Mouse (Mus musculus) liver, embryonic 16.5 days (tissue): ENCODE measurements around the gene Hist1h3a. TPM values are rescaled to one million over a fixed set of nuclear protein-coding genes. Genes with fewer than 3 reads are reported as not detected.

ENCODE experiments used
- ATAC-seq: fragments of 200-750 bp; cut with Nextera tagmentation; 2 replicates; pipeline ENCODE4 v1.8.0; 2017; ENCODE audit warnings: low read depth, mild to moderate bottlenecking, moderate number of reproducible peaks, moderate library complexity
- H3K27ac ChIP-seq: fragments of 300-500 bp; sonication (generic); 2 replicates; pipeline ENCODE4 v1.5.1; 2014; ENCODE audit warnings: mild to moderate bottlenecking, low read length
- H3K27me3 ChIP-seq: fragments of 300-500 bp; sonication (generic); 2 replicates; pipeline ENCODE4 v1.6.1; 2014; ENCODE audit warnings: low read depth, low read length, mixed read lengths; ENCODE audit not compliant: control insufficient read depth, insufficient read depth
- H3K36me3 ChIP-seq: fragments of 300-500 bp; sonication (generic); 2 replicates; pipeline ENCODE4 v1.6.1; 2014; ENCODE audit warnings: mild to moderate bottlenecking; ENCODE audit not compliant: control insufficient read depth, insufficient read depth
- H3K4me1 ChIP-seq: fragments of 300-500 bp; sonication (generic); 2 replicates; pipeline ENCODE4 v1.6.1; 2014; ENCODE audit warnings: low read depth, low read length, mixed read lengths; ENCODE audit not compliant: control insufficient read depth
- H3K4me2 ChIP-seq: fragments of 300-500 bp; sonication (generic); 2 replicates; pipeline ENCODE4 v1.6.1; 2014; ENCODE audit warnings: low read depth, low read length, mixed read lengths
- H3K4me3 ChIP-seq: fragments of 300-500 bp; sonication (generic); 2 replicates; pipeline ENCODE4 v1.5.1; 2014; ENCODE audit warnings: low read depth, mild to moderate bottlenecking, low read length
- H3K9ac ChIP-seq: fragments of 300-500 bp; sonication (generic); 2 replicates; pipeline ENCODE4 v1.6.1; 2014; ENCODE audit warnings: low read depth, low read length
- H3K9me3 ChIP-seq: fragments of 300-500 bp; sonication (generic); replicated peaks from 2 replicates; pipeline ENCODE4 v1.6.1; 2016; ENCODE audit warnings: low read length; ENCODE audit not compliant: control insufficient read depth
- WGBS: fragments of 180-500 bp; shearing (Covaris S2); extraction: QIAGEN DNeasy Blood & Tissue Kit; methylation state at CpG from one replicate; pipeline ENCODE4 v1.1.7; 2014; ENCODE audit not compliant: insufficient replicate concordance; 5-methylcytosine and 5-hydroxymethylcytosine counted together
- polyA plus RNA-seq: library from polyadenylated mRNA; unstranded; fragments of >200 nt; fragmentation: Nextera tagmentation; extraction: Ambion mirVana; gene quantifications from 2 replicates; pipeline ENCODE4 v1.2.1, GENCODE M21; 2015

The Hist1h3a gene
- polyA plus RNA-seq, 1 experiment from 2014 or later: 4.6 TPM

DNA sequence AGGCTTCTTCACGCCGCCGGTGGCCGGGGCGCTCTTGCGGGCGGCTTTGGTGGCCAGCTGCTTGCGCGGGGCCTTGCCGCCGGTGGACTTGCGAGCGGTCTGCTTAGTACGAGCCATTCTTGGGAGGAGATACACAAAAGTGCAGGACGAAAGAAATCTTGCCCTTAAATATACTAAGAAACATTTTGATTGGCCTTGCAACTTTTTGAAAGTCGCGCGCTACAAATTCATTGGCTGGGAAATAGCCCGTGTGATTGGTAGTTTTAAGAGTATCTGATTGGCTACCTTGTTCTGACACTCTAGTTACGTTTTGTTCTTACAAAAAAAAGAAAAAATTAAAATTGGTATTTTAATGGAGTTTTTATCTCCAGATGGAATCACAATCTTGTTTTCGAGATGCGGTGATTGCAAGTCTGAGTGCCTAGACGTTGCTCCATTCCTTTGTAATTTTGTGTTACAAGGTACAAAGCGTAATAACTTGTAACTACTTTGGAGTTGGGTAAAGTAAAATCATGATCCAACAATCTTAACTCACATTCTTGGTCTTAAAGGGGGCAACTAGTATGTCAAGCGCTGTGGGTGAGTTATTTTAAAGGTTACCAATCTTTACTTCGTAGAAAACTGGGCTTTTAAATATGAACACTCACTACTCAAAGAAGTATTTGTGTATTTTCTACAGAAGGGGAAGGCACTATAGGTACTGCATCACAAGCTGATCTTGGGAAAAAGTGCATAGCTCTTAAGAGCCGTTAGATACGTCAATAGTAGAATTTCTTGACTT lies 16.6 kb downstream of the Hist1h3a start, which contains the start of gene Hist1h3c:
Gene Hist1h3c (minus strand): TSS at position 222 of the 781 bp plus-strand sequence.
- Histone ChIP-seq H3K27me3 (no peaks in the 10 kb centered on the region), H3K4me1 (peaks cover 36% of the 10 kb centered on the region), H3K9ac (peak within 1 kb of the TSS; percentile 86), H3K4me3 (peak within 1 kb of the TSS; percentile 66), H3K36me3 (no peaks in the 10 kb centered on the region), H3K4me2 (peak within 1 kb of the TSS; percentile 76), H3K9me3 (no peaks in the 10 kb centered on the region), H3K27ac (peak within 1 kb of the TSS; percentile 100)
- peak; percentile 56 for ATAC-seq
- WGBS: 1% methylated on average over 23 of the region's 28 CpGs

DNA sequence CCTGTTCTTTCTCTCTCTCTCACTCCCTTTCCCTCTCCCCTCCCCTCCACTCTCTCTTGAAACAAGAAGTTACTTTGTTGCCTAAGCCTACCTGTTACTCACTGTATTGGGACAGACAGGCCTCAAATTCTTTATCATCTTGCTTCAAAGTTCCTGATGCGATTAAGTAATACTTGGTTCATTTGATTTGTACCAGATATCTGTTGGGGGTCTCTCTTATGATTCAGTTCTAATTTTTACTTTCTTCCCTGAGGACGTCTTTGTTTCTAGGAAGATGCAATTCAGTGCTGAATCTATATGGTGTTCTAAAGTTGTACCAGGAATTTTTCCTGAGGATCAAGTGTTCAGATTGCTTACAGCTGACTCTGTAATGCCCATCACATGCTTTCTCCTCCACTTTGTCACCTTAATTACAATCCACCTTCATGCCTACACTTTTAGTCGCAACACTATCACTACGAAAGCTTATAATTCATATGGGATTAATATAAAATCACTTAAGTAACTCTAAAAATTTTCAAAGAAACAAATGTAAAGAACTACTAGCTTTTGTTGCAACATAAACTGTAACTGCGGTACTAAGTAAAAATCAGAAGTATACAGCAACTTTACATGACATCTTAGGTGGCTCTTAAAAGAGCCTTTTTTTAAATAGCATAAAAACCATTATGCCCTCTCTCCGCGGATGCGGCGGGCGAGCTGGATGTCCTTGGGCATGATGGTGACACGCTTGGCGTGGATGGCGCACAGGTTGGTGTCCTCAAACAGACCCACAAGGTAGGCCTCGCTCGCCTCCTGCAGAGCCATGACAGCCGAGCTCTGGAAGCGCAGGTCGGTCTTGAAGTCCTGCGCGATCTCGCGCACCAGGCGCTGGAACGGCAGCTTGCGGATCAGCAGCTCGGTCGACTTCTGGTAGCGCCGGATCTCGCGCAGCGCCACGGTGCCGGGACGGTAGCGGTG lies 17.5 kb downstream of the Hist1h3a start:
- Histone ChIP-seq H3K4me3 (peak overlapping the region; percentile 66), H3K4me1 (peaks cover 33% of the 10 kb centered on the region), H3K9me3 (no peaks in the 10 kb centered on the region), H3K9ac (peak overlapping the region; percentile 86), H3K27me3 (no peaks in the 10 kb centered on the region), H3K27ac (peak overlapping the region; percentile 100), H3K4me2 (peak overlapping the region; percentile 76), H3K36me3 (no peaks in the 10 kb centered on the region)
- 2% methylated on average over 13 of the region's 36 CpGs for WGBS
- no peak; the same call in 1 of the 2 replicates for ATAC-seq

- Histone ChIP-seq H3K36me3 (no peaks in the 10 kb centered on the region), H3K4me2 (peak overlapping the region; percentile 76), H3K9ac (peak overlapping the region; percentile 71), H3K9me3 (no peaks in the 10 kb centered on the region), H3K27ac (peak overlapping the region; percentile 100), H3K4me3 (peak overlapping the region; percentile 66), H3K27me3 (no peaks in the 10 kb centered on the region), H3K4me1 (peaks cover 32% of the 10 kb centered on the region)
- no peak for ATAC-seq
- 60% methylated on average over 4 of the region's 4 CpGs for WGBS
These were observed 18.2 kb downstream of the Hist1h3a start for GRCm38 (mm10) chr13:23743963-23744362.

- Histone ChIP-seq H3K4me2 (peak overlapping the region; percentile 53), H3K4me3 (peak overlapping the region; percentile 46), H3K9me3 (no peaks in the 10 kb centered on the region), H3K9ac (peak overlapping the region; percentile 38), H3K4me1 (peaks cover 28% of the 10 kb centered on the region), H3K27ac (peak overlapping the region; percentile 88), H3K36me3 (no peaks in the 10 kb centered on the region), H3K27me3 (no peaks in the 10 kb centered on the region)
- 81% methylated on average over 5 of the region's 5 CpGs for WGBS
- no peak for ATAC-seq
These were observed 19.0 kb downstream of the Hist1h3a start for GRCm38 (mm10) chr13:23743215-23743614.

- Histone ChIP-seq H3K36me3 (no peaks in the 10 kb centered on the region), H3K9ac (peak overlapping the region; percentile 61), H3K27me3 (no peaks in the 10 kb centered on the region), H3K4me1 (peaks cover 21% of the 10 kb centered on the region), H3K4me2 (peak overlapping the region; percentile 54), H3K27ac (peak overlapping the region; percentile 86), H3K9me3 (no peaks in the 10 kb centered on the region), H3K4me3 (peak overlapping the region; percentile 36)
- no peak for ATAC-seq
These were observed 20.2 kb downstream of the Hist1h3a start for GRCm38 (mm10) chr13:23742007-23742406.

GRCm38 (mm10) chr13:23740910-23741309 lies 21.3 kb downstream of the Hist1h3a start:
- Histone ChIP-seq H3K9ac (peak overlapping the region; percentile 87), H3K36me3 (no peaks in the 10 kb centered on the region), H3K9me3 (no peaks in the 10 kb centered on the region), H3K27ac (peak overlapping the region; percentile 99), H3K4me3 (peak overlapping the region; percentile 63), H3K4me2 (peak overlapping the region; percentile 82), H3K4me1 (peaks cover 21% of the 10 kb centered on the region), H3K27me3 (no peaks in the 10 kb centered on the region)
- WGBS: 27% methylated on average over 5 of the region's 5 CpGs
- ATAC-seq: no peak

- Histone ChIP-seq H3K4me3 (peak overlapping the region; percentile 63), H3K9ac (peak overlapping the region; percentile 87), H3K27me3 (no peaks in the 10 kb centered on the region), H3K36me3 (no peaks in the 10 kb centered on the region), H3K4me2 (peak overlapping the region; percentile 82), H3K27ac (peak overlapping the region; percentile 99), H3K4me1 (peaks cover 21% of the 10 kb centered on the region), H3K9me3 (no peaks in the 10 kb centered on the region)
- ATAC-seq: no peak
- WGBS: 22% methylated on average over 13 of the region's 13 CpGs
These were observed 21.8 kb downstream of the Hist1h3a start for GRCm38 (mm10) chr13:23740256-23740840.

GRCm38 (mm10) chr13:23739922-23740252 lies 22.3 kb downstream of the Hist1h3a start:
- no peak for ATAC-seq
- WGBS: 0% methylated on average over 14 of the region's 14 CpGs

More at GRCm38 (mm10) chr13:23739922-23740252, 22.3 kb downstream of the Hist1h3a start:
- peak overlapping the region; percentile 82 for H3K4me2 ChIP-seq
- H3K9me3 ChIP-seq: no peaks in the 10 kb centered on the region
- peak overlapping the region; percentile 63 for H3K4me3 ChIP-seq
- no peaks in the 10 kb centered on the region for H3K27me3 ChIP-seq
- peaks cover 21% of the 10 kb centered on the region for H3K4me1 ChIP-seq
- H3K9ac ChIP-seq: peak overlapping the region; percentile 87
- no peaks in the 10 kb centered on the region for H3K36me3 ChIP-seq
- peak overlapping the region; percentile 99 for H3K27ac ChIP-seq
